Mouse (Mus musculus) MEL (cell line): ENCODE data around the gene Adgrl4. TPM values are rescaled to one million over a fixed set of nuclear protein-coding genes. Genes with fewer than 3 reads are reported as not detected.

ENCODE experiments used
- DNase-seq: peaks from one replicate; pipeline ENCODE4 v3.0.0; 2011; ENCODE audit warnings: low read depth, low spot score
- H3K27ac ChIP-seq: 2 replicates; pipeline ENCODE4 v1.5.1; 2012; ENCODE audit warnings: low read depth, mild to moderate bottlenecking, control low read depth, low read length, moderate library complexity; ENCODE audit not compliant: control insufficient read depth
- H3K27me3 ChIP-seq, 2 experiments: fragments of 150-350 bp in 1 of 2; sonication (generic) in 1 of 2; 2 replicates each; pipeline ENCODE4 v1.6.1; 2012; ENCODE audit warnings: low read length in 2 of 2, mild to moderate bottlenecking in 2 of 2, improper control_type of control experiment in 1 of 2, moderate library complexity in 1 of 2; ENCODE audit not compliant: insufficient read depth in 2 of 2, control insufficient read depth in 1 of 2
- H3K36me3 ChIP-seq, 2 experiments: 2 replicates each; pipeline ENCODE4 v1.6.1; 2012 to 2014; ENCODE audit warnings: low read length in 2 of 2, improper control_type of control experiment in 1 of 2, inconsistent platforms in 1 of 2, mild to moderate bottlenecking in 1 of 2; ENCODE audit not compliant: insufficient read depth in 2 of 2, control insufficient read depth in 1 of 2
- H3K4me1 ChIP-seq, 2 experiments: fragments of 150-350 bp in 1 of 2; sonication (generic) in 1 of 2; 2 replicates each; pipeline ENCODE4 v1.6.1; 2012; ENCODE audit warnings: low read length in 2 of 2, improper control_type of control experiment in 1 of 2, mild to moderate bottlenecking in 1 of 2; ENCODE audit not compliant: insufficient read depth in 2 of 2, control insufficient read depth in 1 of 2
- H3K4me3 ChIP-seq, 2 experiments: fragments of 150-350 bp in 1 of 2; sonication (generic) in 1 of 2; 2 replicates each; pipeline ENCODE4 v1.5.1; 2012; ENCODE audit warnings: low read depth in 2 of 2, low read length in 2 of 2, mild to moderate bottlenecking in 2 of 2, moderate library complexity in 2 of 2, control low read depth in 1 of 2, improper control_type of control experiment in 1 of 2; ENCODE audit not compliant: control insufficient read depth in 1 of 2, insufficient read depth in 1 of 2
- H3K79me2 ChIP-seq: 2 replicates; pipeline ENCODE4 v1.6.1; 2012; ENCODE audit warnings: mild to moderate bottlenecking, low read length, moderate library complexity; ENCODE audit not compliant: control insufficient read depth, poor library complexity, insufficient read depth
- H3K9ac ChIP-seq: 2 replicates; pipeline ENCODE4 v1.6.1; 2012; ENCODE audit warnings: low read depth, mild to moderate bottlenecking, control low read depth, low read length, moderate library complexity; ENCODE audit not compliant: control insufficient read depth, poor library complexity, severe bottlenecking
- H3K9me3 ChIP-seq: fragments of 150-350 bp; sonication (generic); replicated peaks from 2 replicates; pipeline ENCODE4 v1.6.1; 2012; ENCODE audit warnings: mild to moderate bottlenecking, low read length, improper control_type of control experiment, moderate library complexity; ENCODE audit not compliant: insufficient read depth
- BHLHE40 ChIP-seq: IDR thresholded peaks from 2 replicates; pipeline ENCODE4 v1.6.1; 2012; ENCODE audit warnings: low read depth, mild to moderate bottlenecking, inconsistent platforms, low read length, improper control_type of control experiment, borderline replicate concordance
- GABPA ChIP-seq: IDR thresholded peaks from 2 replicates; pipeline ENCODE4 v1.6.1; 2012; ENCODE audit warnings: low read depth, mild to moderate bottlenecking, inconsistent platforms, low read length, improper control_type of control experiment, moderate library complexity
- MAFK ChIP-seq: IDR thresholded peaks from 2 replicates; pipeline ENCODE4 v1.6.1; 2011; ENCODE audit warnings: low read depth, mild to moderate bottlenecking, low read length, improper control_type of control experiment, borderline replicate concordance
- POLR2AphosphoS2 ChIP-seq: IDR thresholded peaks from 2 replicates; pipeline ENCODE4 v1.6.1; 2011; ENCODE audit warnings: low read length, improper control_type of control experiment
- RCOR1 ChIP-seq: IDR thresholded peaks from 2 replicates; pipeline ENCODE4 v1.6.1; 2012; ENCODE audit warnings: low read depth, mild to moderate bottlenecking, inconsistent platforms, low read length, improper control_type of control experiment
- SMC3 ChIP-seq: IDR thresholded peaks from 2 replicates; pipeline ENCODE4 v1.6.1; 2011; ENCODE audit warnings: low read depth, low read length, improper control_type of control experiment
- TAL1 ChIP-seq: IDR thresholded peaks from 2 replicates; pipeline ENCODE4 v1.6.1; 2012; ENCODE audit warnings: mild to moderate bottlenecking, inconsistent platforms, low read length, moderate library complexity, mixed read lengths
- TBP ChIP-seq: IDR thresholded peaks from 2 replicates; pipeline ENCODE4 v1.8.0; 2011; ENCODE audit warnings: low read depth, low read length, improper control_type of control experiment
- polyA plus RNA-seq, 2 experiments: library from polyadenylated mRNA; stranded (reverse) in 1 of 2; unstranded in 1 of 2; fragments of >175 nt in 1 of 2; fragments of >200 nt in 1 of 2; gene quantifications; 2 replicates each; pipeline versions ENCODE4 v1.2.1 to v1.2.4; 2012; ENCODE audit warnings: low replicate concordance in 2 of 2, low read depth in 1 of 2; ENCODE audit not compliant: insufficient read length in 2 of 2, insufficient read depth in 1 of 2, missing spikeins in 1 of 2
- total RNA-seq: library from RNA; depleted of rRNA; stranded (reverse); fragments of 300-350 nt; gene quantifications from 2 replicates; pipeline ENCODE4 v1.2.3, GENCODE M21; 2012

Adgrl4 gene
- total and polyA plus RNA-seq, 3 experiments: not detected

- H3K27ac ChIP-seq: no peak overlapping the region
- H3K9ac ChIP-seq: no peak overlapping the region
- no peaks in the 10 kb centered on the region for H3K27me3 ChIP-seq
- no peak overlapping the region for H3K4me3 ChIP-seq
- no peaks in the 10 kb centered on the region for H3K4me1 ChIP-seq
- H3K9me3 ChIP-seq: no peaks in the 10 kb centered on the region
- TF ChIP-seq POLR2AphosphoS2 (no peak), GABPA (no peak), TAL1 (no peak), BHLHE40 (no peak), TBP (no peak), RCOR1 (no peak), MAFK (no peak), SMC3 (no peak)
- DNase-seq: no peak
- H3K79me2 ChIP-seq: no peaks in the 10 kb centered on the region
- no peaks in the 10 kb centered on the region for H3K36me3 ChIP-seq
These were observed 154.2 kb downstream of the Adgrl4 start for GRCm38 (mm10) chr3:151591904-151592303.
